Mouse (Mus musculus) T-cell, adult 2 months (primary cell): ENCODE data around the gene Cd164l2.

Experiments
- DNase-seq: peaks from one replicate; pipeline ENCODE4 v3.0.0; 2022; ENCODE audit warnings: low spot score

Cd164l2 gene

DNA sequence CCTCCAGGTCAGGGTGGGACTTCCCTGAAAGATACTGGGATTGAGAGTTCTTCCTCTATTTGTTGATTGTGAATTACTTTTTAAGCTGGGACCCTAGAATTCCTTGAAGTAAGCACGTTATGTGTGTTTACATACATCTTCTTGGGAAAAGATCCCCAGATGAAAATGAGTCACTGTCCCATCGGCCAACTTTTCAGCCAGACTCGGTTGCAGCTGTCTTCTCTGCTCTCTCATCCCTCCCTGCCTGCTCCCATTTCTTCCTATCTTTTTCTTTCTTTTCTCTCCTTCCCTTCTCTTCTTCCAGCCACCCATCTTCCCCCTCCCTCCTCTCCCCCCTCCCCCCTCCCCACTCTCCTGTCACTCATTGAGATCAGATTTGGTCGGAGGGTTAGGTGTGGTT lies 16.9 kb upstream of the Cd164l2 start:
- no peak for DNase-seq

DNA sequence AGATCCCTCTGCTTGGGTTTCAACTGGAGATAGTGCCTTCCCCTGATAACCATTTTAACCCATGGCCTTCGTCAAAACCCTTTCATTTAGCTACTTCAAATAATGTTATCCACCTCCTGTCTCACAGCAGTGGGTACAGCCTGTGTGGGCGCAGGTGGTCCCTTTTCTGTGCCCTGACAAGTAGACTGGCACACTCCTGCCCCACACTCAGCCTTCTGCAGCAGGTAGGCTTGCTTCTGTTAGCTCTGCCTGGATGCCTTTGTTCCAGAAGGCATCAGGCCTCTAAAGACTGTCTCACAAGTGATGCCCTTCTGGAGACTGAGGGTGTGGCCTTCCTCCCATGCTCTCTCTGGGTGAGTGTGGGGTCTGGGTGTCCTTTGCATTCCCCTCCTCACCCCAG lies 15.8 kb upstream of the Cd164l2 start:
- DNase-seq: no peak

DNA sequence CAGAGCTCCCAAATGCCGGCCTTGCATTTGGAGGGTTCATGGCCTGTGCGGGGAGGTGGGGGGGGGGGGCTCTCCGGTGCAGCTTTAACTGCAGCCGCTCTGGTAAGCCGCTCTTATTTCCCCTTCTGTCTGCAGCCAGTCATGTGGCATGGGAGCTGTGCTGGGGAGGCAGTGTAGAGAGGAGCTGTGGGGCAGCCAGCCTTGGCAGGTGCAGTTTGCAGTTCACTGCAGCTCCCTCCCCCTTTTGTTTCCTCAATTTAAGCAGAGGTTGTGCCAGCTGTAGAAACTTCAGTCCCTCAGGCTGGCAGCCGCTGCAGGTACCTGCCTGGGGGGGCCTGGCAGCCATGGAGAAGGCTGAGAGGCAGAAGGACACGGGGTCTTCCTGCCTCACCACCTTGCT lies 15.1 kb upstream of the Cd164l2 start:
- DNase-seq: no peak

DNA sequence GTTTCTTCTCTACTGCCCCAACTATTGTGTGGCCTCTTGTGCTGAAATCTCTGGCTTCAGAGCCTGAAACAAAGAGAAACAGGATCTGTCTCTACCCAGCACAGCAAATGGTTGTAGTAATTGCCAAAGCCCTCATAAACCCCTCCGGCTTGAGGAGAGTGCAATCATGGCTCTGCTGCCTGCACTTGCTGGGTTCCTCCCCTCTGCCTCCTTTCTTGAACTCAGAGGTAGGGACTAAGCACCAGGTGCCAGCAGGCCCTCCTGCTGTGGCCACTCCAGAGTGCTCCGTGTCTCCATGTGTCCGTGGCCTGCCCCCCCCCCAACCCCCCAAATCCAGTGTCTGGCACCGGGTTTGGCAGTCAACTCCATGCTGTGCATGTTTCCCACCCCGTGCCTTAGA lies 14.6 kb upstream of the Cd164l2 start:
- no peak for DNase-seq

DNA sequence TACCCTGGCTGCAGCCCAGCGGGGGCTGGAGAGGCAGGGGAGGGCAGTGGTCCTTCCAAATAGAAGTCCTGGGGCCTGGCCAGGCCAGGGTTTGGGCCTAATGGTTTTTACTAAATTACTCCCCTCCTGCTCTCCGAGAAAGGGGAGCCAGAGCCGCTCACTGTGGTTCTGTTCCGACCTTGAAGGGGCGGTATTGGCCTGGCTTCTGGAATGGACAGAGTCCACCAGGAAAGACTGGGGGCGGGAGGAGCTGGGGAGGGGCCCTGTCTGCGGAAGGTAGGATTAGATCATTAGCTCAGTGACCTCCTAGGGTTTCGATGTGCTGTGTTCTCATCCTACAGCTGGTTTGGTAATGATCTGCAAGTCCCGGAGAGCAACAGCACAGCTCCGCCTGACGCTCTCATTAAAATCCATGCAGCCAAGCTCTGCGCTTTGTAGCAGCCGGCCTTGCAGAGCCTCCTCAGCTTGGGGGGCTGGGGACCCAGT lies 14.1 kb upstream of the Cd164l2 start:
- DNase-seq: no peak

DNA sequence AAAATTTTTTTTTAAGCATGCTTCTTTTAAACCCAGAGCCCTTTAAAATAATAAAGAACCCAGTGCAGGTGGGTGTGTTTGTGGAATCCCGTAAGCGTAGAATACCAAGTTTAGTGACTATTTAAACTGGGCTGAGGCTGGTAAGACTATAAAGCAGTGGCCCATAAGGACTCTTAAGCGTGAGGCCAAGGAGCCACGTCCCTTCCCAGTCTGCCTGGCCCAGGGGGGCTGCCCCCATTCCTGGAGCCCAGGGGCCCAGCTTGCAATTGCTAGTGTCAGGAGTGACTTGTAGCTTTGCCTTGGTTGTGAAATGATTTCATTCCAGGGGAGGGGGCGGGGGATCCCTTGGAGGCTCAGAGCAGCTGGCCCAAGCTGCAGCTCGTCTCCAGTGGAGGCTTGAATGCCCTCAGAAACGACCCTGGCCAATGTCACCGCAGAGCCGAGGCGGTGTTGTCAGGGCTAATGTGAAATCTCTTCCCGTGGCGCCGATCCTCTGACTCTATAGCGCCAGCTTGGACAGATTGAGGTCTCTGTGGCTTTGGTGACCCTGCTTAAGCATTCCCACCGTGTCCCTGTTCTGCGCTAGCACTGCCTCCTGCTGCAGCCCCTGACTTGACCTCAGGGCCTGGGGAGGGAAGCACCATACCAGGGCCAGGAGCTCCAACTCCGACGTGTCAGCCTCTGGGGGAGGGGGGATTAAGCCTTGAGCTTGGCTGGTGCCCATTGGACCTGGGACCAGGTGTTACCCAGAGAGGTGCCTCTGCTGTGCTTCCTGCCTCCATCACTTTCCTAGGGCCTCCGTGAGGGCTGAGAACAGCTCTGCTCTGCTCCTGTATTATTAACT lies 13.4 kb upstream of the Cd164l2 start:
- DNase-seq: no peak

DNA sequence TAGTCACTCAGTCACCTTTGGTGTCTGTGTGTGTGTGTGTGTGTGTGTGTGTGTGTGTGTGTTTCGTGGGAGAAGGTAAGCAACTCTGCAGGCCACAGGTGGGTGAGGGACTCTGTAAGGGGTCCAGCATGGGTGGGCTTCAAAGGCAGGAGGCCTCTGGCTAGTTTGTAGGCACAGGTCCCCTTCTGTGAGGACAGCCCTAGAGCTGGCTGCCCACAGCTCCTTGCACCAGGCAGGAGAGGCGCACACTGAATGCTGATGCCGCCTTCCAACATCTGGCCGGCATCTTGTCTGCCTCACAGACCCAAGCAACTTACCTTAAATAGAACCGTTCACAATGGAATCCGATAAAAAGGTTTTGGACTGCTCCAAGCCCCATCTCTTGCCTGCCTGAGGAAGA lies 12.2 kb upstream of the Cd164l2 start:
- no peak for DNase-seq

DNA sequence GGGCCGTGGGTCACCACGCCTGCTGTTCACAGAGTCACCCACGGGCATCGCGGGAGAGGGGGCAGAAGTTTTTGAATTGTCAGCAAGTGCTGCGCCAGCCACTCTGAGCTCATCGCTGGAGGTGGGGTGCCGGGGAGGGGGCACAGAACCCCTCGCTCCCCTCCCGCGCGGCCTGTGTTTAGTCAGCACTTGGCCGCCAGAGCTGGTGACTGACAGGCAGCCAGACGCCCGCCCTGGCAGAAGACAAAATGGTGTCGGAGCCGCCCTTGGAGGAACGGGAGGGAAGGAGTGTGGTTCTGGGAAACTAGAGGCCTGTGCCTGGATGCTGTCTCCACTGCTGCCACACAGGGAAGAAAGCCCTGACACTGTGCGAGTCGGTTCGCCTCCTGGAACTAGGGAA lies 11.6 kb upstream of the Cd164l2 start:
- DNase-seq: no peak

DNA sequence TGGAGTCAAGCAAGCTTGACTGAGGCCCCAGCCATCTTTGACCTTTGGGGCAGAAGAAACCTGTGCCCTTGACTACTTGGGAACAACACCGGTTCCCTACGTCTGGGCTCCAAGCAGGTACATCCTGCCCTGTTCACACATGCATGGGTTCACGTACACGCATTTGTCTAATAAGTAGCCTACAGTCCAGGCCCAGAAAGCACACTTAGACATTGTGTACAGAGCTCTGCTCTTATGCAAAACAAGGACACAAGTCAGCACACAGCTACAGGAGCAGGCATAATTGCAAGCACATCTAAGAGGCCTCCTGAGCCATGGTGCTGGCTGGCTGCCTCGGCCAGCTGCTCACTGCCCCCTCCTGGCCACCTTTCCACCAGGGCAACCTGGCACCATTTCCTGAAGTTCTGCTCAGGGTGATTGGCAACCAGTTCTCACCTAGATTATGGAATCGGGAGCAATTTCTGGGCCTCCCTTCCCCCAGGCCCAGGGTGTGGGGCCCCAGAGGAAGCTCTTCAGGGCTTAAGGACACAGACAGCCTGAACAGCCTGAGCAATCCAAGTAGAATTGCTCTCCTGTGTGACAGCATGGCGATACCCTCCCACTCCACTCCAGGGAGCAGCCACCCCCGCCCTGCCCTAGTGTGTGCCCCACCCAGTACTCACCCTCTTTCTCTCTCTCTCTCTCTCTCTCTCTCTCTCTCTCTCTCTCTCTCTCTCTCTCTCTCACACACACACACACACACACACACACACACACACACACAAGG lies 10.7 kb upstream of the Cd164l2 start:
- peak; percentile 64 for DNase-seq

DNA sequence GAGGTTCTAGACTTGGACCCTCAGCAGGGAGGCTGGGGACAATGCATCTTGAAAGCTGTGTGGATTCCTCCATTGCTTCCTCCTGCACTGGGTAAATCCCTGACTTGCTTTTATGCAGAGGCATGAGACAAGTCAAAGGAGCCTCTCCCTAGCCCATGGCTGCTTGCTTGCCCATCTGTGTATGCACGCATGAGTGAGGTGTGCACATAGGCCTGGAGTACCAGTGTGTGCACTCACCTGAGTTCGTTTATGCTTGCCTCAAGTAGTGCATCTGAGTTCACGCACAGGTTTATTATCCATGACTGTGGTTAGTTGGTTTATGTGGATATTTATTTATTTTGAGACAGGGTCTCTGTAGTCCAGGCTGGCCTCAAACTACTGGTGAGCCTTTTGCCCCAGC lies 9.7 kb upstream of the Cd164l2 start:
- DNase-seq: no peak

DNA sequence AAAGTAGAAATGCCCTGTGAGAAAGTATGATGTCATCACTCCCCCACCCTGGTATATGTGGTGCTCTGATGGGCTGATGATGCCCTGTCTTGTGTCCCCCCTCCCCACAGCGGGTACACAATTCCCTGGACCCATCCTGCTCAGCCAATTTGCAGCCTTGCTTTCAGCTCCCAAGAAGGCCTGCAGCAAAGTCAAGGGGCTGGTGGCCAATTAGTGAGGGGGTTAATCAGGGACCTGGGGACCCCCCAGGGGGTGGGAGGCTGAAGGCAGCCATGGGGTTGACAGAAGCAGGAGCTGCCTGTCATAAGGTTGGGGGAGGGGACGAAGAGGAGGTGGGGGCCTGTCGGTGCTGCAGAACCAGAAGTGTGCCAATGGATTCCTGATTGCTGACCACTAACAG lies 8.3 kb upstream of the Cd164l2 start:
- no peak for DNase-seq

DNA sequence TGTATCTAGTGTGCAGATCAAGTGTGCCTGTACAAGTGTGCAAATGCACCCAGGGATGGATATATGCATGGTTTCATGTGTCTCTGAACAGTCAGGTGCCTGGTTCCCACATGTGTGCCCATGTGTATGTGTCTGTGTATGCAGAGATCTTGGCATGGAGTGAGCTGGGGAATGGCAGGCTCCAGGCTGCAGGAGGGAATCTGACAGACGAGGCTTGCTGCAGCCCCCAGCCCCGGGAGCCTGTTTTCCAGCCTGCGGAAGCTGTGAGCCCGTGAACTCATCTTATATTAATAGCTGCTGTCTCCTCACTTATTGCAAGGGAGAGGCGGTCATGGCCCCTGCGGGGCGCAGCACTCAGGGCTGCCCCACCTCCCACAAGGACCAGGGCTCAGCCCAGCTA lies 7.6 kb upstream of the Cd164l2 start:
- DNase-seq: no peak

DNA sequence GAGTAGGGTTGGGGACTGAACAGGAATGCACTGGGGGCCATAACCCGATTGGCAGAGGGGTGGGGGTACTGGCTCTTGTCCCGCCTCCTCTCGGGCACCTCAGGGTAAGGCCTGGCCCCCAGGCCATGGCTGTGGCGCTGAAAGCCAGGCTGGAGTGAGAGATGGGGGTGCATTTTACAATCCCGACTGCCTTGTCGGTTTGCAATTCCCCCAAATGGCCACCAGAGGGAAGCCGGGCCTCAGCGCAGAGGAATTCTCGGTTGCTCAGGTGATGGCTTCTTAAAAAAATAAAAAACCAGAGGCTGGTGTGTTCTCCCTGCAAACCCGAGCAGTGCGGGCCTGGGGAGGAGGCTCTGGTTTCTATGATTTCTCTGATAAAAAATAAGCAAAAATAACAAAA lies 2.6 kb upstream of the Cd164l2 start:
- DNase-seq: peak; percentile 62

DNA sequence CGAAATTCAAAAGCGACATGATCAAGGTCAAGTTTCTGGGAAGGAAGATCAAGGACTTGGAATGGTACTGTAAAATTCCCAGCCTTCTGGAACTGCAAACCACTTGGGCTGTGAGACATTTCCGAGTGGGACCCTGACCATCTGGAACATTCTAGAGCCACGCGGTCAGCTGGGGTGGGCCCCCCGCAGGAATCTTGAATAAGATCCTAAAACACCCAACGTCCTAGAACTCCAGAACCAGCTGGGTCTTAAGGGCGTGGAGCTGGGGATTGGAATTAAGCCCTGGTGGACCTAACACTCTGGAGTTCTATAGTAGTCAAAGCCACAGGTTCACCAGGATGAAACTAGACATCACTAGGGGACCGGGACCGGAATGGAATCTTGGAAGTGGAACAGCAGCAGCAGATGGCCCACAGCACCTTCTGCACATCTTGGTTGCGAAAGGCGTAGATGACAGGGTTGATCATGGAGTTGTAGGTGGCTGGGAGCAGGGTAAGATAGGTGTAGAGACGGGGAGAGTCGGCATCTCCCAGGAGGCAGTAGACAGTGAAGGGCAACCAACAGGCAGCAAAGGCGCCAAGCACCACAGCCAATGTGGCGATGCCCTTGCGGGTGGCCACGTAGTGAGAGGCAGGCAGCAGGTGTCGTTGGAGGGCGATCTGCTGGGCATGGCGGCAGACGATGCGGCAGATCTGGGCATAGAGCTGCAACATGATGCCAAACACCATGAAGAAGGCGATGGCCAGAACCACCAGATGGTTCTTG lies 1.7 kb upstream of the Cd164l2 start:
- DNase-seq: no peak

DNA sequence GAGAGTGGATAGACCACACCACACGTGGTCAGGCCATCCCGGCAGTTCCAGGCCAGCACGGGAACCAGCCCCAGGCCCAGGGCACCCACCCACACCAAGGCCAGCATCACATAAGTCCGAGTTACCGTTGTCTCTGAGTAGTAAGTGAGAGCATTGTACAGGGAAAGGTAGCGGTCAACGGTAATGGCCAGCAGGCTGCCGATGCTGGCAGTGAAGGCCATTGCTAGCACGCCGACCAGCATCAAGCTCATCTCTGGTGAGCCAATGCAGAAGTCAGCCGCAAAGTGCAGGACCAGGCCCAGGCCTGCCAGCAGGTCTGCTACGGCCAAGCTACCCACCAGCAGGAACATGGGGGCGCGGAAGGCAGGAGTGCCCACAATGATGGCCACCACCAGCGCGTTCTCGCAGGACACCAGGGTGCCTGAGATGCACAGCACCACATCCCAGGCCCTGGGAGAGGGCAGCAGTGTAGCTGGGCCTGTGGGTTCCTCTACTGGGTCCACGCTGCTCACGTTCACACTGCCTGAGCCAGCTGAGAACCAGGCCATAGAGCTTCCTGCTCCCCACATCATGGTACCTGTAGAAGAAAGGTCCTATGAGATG lies 1.0 kb upstream of the Cd164l2 start:
- DNase-seq: no peak

DNA sequence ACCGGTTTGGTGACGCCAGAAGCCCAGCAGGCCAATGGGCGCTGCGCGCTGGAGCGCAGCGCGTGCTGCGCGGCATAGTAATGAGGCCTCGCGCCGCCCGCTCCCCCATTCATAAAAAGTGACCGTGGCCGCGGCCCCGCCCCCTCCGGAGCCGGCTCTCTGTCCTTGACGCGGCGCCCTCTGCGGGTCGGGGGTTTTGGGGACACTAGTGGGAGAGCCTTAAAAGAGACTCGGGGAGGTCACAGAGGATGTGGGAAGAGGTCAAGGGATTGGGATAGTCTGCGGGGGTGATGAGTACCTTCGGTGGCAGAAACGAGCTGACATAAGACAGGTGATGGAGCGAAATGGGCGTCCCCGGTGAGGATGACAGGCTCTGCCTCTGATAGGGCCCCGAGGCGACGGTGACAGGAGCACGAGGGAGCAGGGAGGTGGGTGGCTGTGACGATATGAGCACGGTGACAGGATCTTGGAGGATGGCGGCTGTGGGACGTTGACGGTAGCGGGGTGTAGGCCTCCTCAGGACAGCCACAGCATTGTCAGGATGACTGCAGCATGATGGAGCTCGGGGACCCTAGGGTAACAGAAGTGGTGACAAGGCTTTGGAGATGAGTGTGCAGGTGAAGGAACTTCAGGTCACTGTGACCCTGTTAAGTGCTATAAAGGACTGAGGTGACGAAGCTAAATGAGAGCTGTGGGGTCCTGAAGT lies 784 bp downstream of the Cd164l2 start:
- DNase-seq: peak; percentile 81

DNA sequence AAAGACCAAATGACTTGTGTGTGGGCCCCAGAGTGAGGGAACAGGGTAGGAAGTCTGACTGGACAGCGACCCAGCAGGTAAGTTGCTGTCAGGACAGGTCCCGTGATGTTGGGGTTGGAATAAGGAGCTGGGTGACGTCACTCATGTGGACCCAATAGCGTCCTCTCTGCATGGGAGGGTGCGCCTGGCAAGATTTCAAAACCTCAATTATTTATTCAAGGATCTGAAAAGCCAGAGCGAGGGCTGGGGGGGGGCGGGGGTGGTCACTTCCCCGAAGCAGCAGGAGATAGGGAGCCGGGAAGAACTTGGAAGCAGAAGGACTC lies 1.3 kb downstream of the Cd164l2 start:
- no peak for DNase-seq

DNA sequence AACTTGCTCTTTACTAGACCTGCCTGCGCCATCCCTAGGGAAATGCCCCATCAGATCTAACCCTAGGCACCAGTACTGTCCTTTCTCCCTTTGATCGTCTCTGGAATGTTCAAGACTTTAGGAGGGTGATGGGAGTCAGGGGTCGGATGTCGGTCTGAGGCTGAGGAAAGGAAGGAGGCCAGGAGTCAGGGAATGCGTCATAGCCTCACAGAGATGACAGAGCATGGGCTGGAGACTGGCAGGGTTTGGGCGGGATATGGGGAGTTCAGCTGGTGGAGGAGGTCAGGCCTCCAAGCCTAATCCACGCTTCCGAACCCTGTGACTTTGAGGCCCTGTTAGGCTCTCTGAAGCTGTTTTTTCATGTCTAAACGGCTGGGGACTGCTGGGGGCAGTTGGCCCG lies 1.7 kb downstream of the Cd164l2 start:
- DNase-seq: no peak

DNA sequence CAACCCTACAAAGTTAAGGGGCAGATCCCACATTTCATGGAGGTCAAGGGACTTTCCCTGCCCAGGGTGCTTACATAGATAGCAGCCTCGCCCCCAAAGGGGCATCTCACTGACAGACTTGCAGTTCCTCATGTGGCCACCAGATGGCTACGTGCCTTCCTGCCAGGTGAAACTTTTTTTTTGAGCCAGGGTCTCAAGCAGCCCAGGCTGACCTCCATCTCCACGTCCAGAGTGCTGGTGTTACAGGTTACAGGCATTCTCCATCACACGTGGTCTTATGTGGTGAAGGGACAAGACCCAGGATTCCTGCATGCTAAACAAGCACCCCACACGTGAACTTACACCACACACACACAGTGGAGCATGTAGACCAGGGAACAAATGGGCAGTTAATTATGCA lies 5.7 kb downstream of the Cd164l2 start:
- DNase-seq: peak; percentile 65

DNA sequence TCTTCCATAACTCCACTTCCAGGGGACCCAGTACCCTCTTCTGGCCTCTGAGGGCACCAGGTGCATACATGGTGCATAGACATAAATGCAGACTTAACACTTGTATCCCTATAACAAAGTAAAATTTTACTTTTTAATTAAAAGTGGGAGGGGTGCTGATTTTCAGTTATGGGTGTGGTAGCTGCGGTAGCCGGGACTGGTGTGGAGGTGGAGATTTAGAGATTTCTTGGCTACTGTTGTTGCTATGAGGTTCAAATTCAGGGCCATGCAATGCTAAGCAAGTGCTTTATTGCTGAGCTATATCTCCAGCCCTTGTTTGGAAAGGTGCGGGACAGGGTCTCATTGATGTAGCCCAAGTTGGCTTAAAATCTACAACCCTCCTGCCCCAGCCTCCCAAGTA lies 6.8 kb downstream of the Cd164l2 start:
- no peak for DNase-seq

DNA sequence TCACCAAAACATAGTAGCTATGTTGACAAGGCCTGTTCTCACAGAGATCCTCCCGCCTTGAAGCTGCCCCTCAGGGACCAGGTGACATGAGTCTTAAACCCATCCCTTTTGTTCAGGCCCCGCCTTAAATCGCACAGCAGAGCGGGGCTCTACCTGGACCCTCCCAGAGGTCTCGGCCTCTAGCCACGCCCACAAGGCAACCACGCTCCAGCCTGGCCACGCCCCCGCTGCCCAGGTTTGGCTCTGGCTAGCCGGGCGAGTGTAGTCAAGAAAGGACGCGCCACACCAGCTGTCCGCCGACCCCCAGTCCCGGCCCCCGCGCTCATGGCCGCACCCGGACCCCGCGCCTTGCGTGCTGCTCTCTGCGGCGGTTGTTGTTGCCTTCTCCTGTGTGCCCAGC lies 8.7 kb downstream of the Cd164l2 start:
- no peak for DNase-seq

DNA sequence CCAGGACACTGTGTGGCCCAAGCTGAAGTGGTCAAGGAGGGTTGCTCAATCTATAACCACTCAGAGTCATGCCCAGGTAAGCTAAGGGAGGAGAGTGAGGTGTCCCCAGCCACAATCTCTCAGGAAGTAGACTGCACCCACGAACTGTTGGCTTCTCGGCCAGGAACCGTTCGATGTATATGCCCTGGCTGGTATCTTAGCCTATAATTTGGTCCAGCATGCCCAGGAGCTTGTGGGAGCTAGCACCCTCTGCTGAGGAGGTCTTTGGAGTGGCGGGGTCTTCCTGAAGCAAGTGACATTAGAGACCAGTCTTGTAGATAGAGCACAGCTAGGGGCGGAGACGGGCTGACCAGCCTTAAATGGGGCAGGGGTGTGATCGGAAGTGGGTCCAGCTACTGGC lies 9.8 kb downstream of the Cd164l2 start:
- no peak for DNase-seq
